In genomic region chr2:147014101-147014886, GRCm38 (mm10) we compare ENCODE assay signal across 8 mouse cellular contexts. TPM values are rescaled to one million over a fixed set of nuclear protein-coding genes. Genes with fewer than 3 reads are reported as not detected.
DNase-seq lines count a peak whose midpoint lies in the region; ATAC-seq lines count a peak whose summit lies in the region.

No protein-coding gene starts in this region.

- peak overlapping the region; percentile 88 for H3K27ac ChIP-seq in liver, embryonic 12.5 days

- DNase-seq in cerebellum, postnatal 10 days: peak; percentile 9 to 16
- no peak for DNase-seq in cerebellum, adult 11 months
- DNase-seq in MEL-GATA-1-ER (ENCODE audit: extremely low read depth, low read depth): peak; percentile 16
- DNase-seq in retina, embryonic 14.5 days (ENCODE audit: low spot score): peak; percentile 2
- DNase-seq in adrenal gland, postnatal 10 days: no peak
- DNase-seq in natural killer cell, adult 2 months (ENCODE audit: low spot score in 2 of 2): no peak

- peak overlapping the region; percentile 90 for H3K4me2 ChIP-seq in liver, embryonic 12.5 days

- H3K9me3 ChIP-seq in liver, embryonic 12.5 days (replicated peaks): no peaks in the 10 kb centered on the region

- peaks cover 41% of the 10 kb centered on the region for H3K4me1 ChIP-seq in liver, embryonic 12.5 days

- 22% methylated on average over 14 of the region's 15 CpGs for whole genome bisulfite sequencing in liver, embryonic 12.5 days (ENCODE audit: insufficient replicate concordance)

- 0 out of 2 replicates have a peak, but pooled peaks have one; percentile 9 for ATAC-seq in granulocyte monocyte progenitor cell, adult 5-6 weeks (replicated peaks; ENCODE audit: poor library complexity, severe bottlenecking)
- no peak for ATAC-seq in liver, embryonic 12.5 days

- peak overlapping the region; percentile 85 for H3K9ac ChIP-seq in liver, embryonic 12.5 days

- H3K4me3 ChIP-seq in liver, embryonic 12.5 days: peak overlapping the region; percentile 78

- H3K27me3 ChIP-seq in liver, embryonic 12.5 days (replicated peaks): no peaks in the 10 kb centered on the region

- H3K36me3 ChIP-seq in liver, embryonic 12.5 days: peaks cover 6% of the 10 kb centered on the region; the same call in 1 of the 2 replicates

RNA-seq across cellular contexts. Expression of gene Xrn2, which starts 1.5 kb away (rescaled TPM):
- 65.4 and 71.1 TPM in 2 replicates for total RNA-seq in granulocyte monocyte progenitor cell, adult 5-6 weeks (2014; fragmentation: Nextera tagmentation)
- 137 and 164 TPM in 2 replicates for total RNA-seq in granulocyte monocyte progenitor cell, adult 5-6 weeks (2017)
- 52.0 and 52.9 TPM in 2 replicates for polyA plus RNA-seq in liver, embryonic 12.5 days (2016; fragmentation: Nextera tagmentation; extraction: Ambion mirVana)
- total RNA-seq in adrenal gland, postnatal 10 days (2021): 10 to 100 TPM; 54.7 to 64.9 TPM

Comparison
In these comparisons a context has a peak if more than half of its experiments do, and no peak if none do; other contexts are left out.
1. DNase-seq: peak in cerebellum, postnatal 10 days (2 of 2), MEL-GATA-1-ER (single experiment) and retina, embryonic 14.5 days (single experiment); none in cerebellum, adult 11 months (single experiment), adrenal gland, postnatal 10 days (single experiment) and natural killer cell, adult 2 months (0 of 2).